Mouse (Mus musculus): ENCODE results near the gene 1810062G17Rik. TPM values are rescaled to one million over a fixed set of nuclear protein-coding genes. Genes with fewer than 3 reads are reported as not detected.

1810062G17Rik gene
- total RNA-seq, 2 experiments from 2014 or later, result not detected

DNA sequence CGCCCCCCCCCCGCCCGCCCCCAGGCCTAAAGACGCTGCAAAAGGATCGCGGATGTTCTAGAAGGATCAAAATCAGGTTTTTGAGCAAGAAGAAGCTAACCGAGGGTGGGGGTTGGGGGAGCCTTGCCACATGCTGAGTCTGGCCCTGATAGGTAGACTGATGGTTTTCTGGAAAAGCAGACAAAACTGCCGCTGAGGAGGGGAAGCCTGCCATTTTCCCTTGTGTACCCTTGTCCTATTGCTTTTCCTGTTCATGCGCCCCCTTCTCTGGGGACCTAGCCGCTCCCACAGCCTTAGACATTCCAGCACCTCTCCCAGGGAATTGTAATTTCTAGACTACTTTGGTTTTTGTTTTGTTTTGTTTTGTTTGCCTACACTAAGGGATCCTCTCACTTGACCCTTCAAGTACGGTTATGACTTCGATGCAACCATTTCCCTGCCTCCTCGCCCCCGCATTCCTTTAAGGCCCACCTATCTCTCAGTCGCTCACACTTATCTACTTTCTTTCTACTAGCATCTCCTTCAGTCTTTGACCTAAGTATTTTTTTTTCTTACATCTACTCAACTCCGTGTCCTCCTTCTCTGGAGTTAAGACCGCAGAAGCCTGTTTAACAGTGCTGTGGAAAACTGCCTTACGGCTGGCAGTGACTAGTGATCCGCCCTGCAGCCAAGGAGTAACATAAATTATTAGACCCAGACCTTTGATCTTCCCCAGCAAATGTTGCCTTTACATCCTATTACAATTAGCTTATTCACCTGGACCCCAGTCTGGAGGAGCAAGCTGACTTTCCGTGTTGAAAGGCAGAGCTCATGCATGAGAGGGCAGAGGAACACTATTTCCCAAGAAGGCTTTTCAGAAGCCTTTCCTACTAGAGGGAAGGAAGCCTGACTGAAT is 771 bp downstream of the 1810062G17Rik start:
- DNase-seq, result peak in 1 of 2 experiments; percentile 64

- DNase-seq, result no peak
Observed at GRCm38 (mm10) chr3:36478776-36479175, 3.0 kb downstream of the 1810062G17Rik start.

DNA sequence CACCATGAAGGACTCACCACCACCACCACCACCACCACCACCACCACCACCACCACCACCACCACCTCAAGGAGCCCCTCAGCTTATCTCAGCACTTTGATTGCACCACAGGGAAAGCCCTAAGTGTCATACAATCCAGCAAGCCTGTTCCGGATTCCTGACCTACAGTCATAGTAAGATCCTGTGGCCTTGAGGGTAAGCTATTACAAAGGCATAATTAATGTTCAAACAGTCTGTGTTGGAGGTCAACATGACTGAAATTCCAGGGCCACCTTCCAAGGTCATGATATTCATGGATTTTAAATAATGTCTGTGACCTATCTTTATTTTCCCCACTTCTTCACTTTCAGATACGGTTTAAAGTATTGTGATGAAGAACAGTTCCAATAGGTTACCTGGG is 4.7 kb downstream of the 1810062G17Rik start:
- no peak for DNase-seq

DNA sequence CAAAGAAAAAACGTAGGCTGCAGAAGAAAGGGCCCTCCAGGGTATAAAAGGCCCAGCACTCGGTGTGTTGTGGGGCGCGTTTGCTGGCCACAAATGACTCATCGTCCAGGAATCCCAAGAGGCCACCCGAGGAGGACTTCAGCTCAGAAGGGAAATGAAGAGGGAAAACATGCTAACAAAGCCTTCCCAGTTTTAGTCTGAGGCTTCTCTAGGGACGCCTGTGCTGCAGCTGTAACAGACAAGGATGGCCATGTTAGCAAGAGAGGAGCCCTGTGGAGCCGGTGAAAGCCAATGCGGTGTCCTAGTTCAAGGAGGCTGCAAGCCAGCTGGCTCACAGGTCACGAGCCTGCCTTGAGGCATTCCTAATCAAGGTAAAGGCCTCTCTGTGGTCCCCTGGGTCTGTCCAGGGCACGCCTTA is 6.0 kb downstream of the 1810062G17Rik start:
- peak; percentile 78 to 86 for DNase-seq

DNA sequence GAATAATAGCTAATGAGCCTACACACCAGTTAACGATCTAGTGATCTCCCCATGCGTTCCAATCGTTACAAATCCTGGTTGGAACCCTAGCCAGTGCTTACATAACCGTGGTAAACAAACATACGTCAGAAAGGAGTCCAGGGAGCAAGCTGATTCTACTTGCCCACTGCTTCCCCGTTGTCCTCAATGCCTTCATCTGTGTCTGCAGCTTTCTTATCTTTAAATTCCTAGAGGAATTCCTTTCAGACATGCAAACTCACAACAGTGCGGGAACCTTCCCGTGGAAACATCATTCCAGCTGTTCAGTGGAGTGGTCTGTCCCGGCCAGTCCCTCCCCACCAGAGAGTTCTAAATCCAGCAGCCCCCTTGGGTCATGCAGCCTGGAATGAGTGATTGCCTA is 7.2 kb downstream of the 1810062G17Rik start:
- peak; percentile 25 to 29 for DNase-seq

DNA sequence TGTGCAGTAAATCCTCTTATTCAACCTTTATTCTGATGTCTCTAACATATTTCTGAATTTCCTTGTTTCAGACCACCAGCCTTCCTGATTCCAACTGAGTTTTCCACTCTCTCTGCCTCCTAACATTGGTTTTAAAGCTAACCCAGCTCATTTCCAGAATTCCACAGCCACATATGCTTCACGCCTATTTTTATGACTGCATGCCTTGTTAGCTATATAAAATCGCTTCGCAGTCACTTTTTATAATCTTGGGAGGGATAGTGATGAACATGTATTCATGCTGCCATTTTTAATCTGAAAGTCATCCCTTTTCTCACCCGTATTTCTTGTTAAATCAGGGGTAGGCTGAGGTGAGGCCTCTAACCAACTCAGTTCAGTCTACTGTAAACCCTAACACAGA is 8.6 kb downstream of the 1810062G17Rik start:
- no peak for DNase-seq

DNA sequence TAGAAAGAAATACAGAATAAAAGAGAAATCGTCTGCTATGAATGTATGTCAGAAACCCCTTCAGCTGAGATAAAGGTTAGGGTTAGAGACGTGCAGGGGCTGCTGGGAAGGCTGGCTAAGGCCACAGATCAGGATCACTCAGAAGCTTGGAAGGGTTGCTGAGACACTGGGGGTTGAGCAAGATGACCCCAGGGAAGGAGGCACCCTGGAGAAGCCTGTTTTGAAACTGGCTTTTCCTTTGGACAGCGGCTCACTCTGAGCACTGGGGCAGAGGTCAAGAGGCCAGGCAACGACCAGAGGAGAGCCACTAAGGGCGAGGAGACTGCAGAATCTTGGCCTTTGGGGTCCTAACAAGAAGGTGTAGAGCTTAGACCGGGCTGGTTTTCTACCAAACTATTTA is 10.4 kb downstream of the 1810062G17Rik start:
- no peak for DNase-seq

- no peak for DNase-seq
Observed at GRCm38 (mm10) chr3:36486881-36487280, 11.1 kb downstream of the 1810062G17Rik start.

GRCm38 (mm10) chr3:36488367-36488766 is 12.6 kb downstream of the 1810062G17Rik start:
- no peak for DNase-seq

GRCm38 (mm10) chr3:36488899-36489589 is 13.3 kb downstream of the 1810062G17Rik start:
- DNase-seq, result no peak

DNA sequence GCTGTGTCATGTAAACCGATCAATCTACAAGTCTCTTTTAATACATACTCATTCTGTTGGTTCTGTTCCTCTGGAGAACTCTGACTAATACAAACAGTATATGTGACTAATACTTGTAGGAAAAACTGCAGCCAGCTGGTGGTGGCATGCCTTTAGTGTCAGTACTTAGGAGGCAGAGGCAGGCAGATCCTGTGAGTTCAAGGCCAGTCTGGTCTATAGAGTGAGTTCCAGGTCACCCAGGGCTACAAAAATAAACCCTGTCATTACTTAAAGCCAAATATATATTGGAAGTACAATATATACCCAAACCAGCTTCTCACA is 13.8 kb downstream of the 1810062G17Rik start:
- no peak for DNase-seq

- DNase-seq, result no peak
Observed at GRCm38 (mm10) chr3:36491535-36491934, 15.8 kb downstream of the 1810062G17Rik start.

GRCm38 (mm10) chr3:36492716-36493391 is 17.1 kb downstream of the 1810062G17Rik start:
- no peak for DNase-seq

GRCm38 (mm10) chr3:36493641-36494283 is 18.0 kb downstream of the 1810062G17Rik start:
- no peak for DNase-seq

- no peak for DNase-seq
Observed at GRCm38 (mm10) chr3:36494613-36495012, 18.9 kb downstream of the 1810062G17Rik start.

- DNase-seq, result peak; percentile 89 to 98
Observed at GRCm38 (mm10) chr3:36495436-36495835, 19.7 kb downstream of the 1810062G17Rik start.

GRCm38 (mm10) chr3:36496273-36496672 is 20.5 kb downstream of the 1810062G17Rik start:
- peak in 1 of 2 experiments; percentile 8 for DNase-seq

GRCm38 (mm10) chr3:36496746-36497145 is 21.0 kb downstream of the 1810062G17Rik start:
- DNase-seq, result peak; percentile 69 to 84

- DNase-seq, result no peak
Observed at GRCm38 (mm10) chr3:36498224-36498623, 22.5 kb downstream of the 1810062G17Rik start.

DNA sequence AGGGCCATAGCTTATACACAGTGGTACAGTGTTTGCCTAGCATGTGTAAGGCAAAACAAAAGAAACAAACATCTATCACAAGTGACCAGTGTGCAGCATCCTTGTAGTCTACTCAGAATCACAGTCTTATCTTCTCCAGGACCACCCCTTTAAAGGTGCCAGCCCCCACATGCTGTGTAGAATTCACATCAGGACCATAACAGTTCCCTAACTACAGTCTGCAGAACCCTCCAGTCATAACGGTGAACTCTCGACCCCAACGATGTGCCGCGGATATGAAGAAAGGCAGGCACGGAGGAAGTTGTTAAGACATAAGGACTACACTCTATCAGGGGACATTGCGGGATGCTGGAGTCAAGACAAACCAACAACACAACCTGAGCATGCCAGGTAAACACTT is 23.7 kb downstream of the 1810062G17Rik start:
- no peak for DNase-seq

- no peak for DNase-seq
Observed at GRCm38 (mm10) chr3:36500976-36501375, 25.2 kb downstream of the 1810062G17Rik start.

- no peak for DNase-seq
Observed at GRCm38 (mm10) chr3:36501546-36501945, 25.8 kb downstream of the 1810062G17Rik start.

All from heart, adult 18-20 months (tissue).